ENCODE assay signal across 9 mouse cellular contexts in genomic region chr3:117494118-117494517, GRCm38 (mm10).
DNase-seq lines count a peak whose midpoint lies in the region; ATAC-seq and TF ChIP-seq lines count a peak whose summit lies in the region.
"Had no signal": no experiment of that assay in that cellular context is flagged by ENCODE, and none has a peak within 500 bp of the region (broad histone marks: within the 10 kb centered on the region; RNA-seq: fewer than 3 reads in every experiment).

No protein-coding gene starts in this region.

- no peaks in the 10 kb centered on the region for H3K36me3 ChIP-seq in neural tube, embryonic 11.5 days (ENCODE audit: control insufficient read depth, insufficient read depth, low read length)
- no peaks in the 10 kb centered on the region for H3K36me3 ChIP-seq in hindbrain, embryonic 14.5 days (replicated peaks; ENCODE audit: control insufficient read depth, insufficient read depth)
- H3K36me3 ChIP-seq: heart, embryonic 15.5 days had no signal

- no peak overlapping the region for H3K4me2 ChIP-seq in neural tube, embryonic 11.5 days (ENCODE audit: low read depth)
- H3K4me2 ChIP-seq in hindbrain, embryonic 14.5 days (replicated peaks): no peak overlapping the region
- H3K4me2 ChIP-seq: heart, embryonic 15.5 days had no signal

- H3K9me3 ChIP-seq in neural tube, embryonic 11.5 days (ENCODE audit: control insufficient read depth, low read length): no peaks in the 10 kb centered on the region
- no peaks in the 10 kb centered on the region for H3K9me3 ChIP-seq in hindbrain, embryonic 14.5 days (ENCODE audit: control insufficient read depth, low read length)
- H3K9me3 ChIP-seq: heart, embryonic 15.5 days had no signal

- H3K4me3 ChIP-seq in gastrocnemius, adult 2 months: no peak overlapping the region
- no peak overlapping the region for H3K4me3 ChIP-seq in neural tube, embryonic 11.5 days (ENCODE audit: low read depth, low read length)
- H3K4me3 ChIP-seq in hindbrain, embryonic 14.5 days (replicated peaks; ENCODE audit: low read length): no peak overlapping the region
- H3K4me3 ChIP-seq: heart, embryonic 15.5 days had no signal

- H3K27ac ChIP-seq in gastrocnemius, adult 2 months: no peak overlapping the region
- H3K27ac ChIP-seq in neural tube, embryonic 11.5 days (ENCODE audit: low read depth, low read length): no peak overlapping the region
- no peak overlapping the region for H3K27ac ChIP-seq in hindbrain, embryonic 14.5 days
- H3K27ac ChIP-seq: heart, embryonic 15.5 days had no signal

- no peaks in the 10 kb centered on the region for H3K27me3 ChIP-seq in neural tube, embryonic 11.5 days (ENCODE audit: control insufficient read depth, insufficient read depth, low read length)
- no peaks in the 10 kb centered on the region for H3K27me3 ChIP-seq in hindbrain, embryonic 14.5 days (ENCODE audit: control insufficient read depth, insufficient read depth, low read length)
- H3K27me3 ChIP-seq: heart, embryonic 15.5 days had no signal

- peak; percentile 86 for ATAC-seq in common myeloid progenitor, adult 5-6 weeks (replicated peaks; ENCODE audit: low read depth, poor library complexity, severe bottlenecking)
- no peak for ATAC-seq in neural tube, embryonic 11.5 days (ENCODE audit: insufficient read depth, low FRiP score, low TSS enrichment)
- no peak for ATAC-seq in hindbrain, embryonic 14.5 days (ENCODE audit: low FRiP score)

- intact Hi-C loops in gastrocnemius, adult 2 months (cut with DNase I): no loop called here

- H3K4me1 ChIP-seq in neural tube, embryonic 11.5 days (ENCODE audit: control insufficient read depth, insufficient read depth, low read length): no peaks in the 10 kb centered on the region
- no peaks in the 10 kb centered on the region for H3K4me1 ChIP-seq in hindbrain, embryonic 14.5 days (replicated peaks; ENCODE audit: control insufficient read depth, insufficient read depth, low read length)
- H3K4me1 ChIP-seq: heart, embryonic 15.5 days had no signal

- peak; percentile 53 for TF ChIP-seq CTCF in gastrocnemius, adult 2 months (IDR thresholded peaks at IDR 0.05)

- 68% methylated on average over 2 of the region's 2 CpGs for WGBS in neural tube, embryonic 11.5 days
- WGBS in hindbrain, embryonic 14.5 days: 75% methylated on average over 2 of the region's 2 CpGs

- no peak overlapping the region for H3K9ac ChIP-seq in neural tube, embryonic 11.5 days (ENCODE audit: low read length)
- no peak overlapping the region for H3K9ac ChIP-seq in hindbrain, embryonic 14.5 days
- H3K9ac ChIP-seq: heart, embryonic 15.5 days had no signal

- DNase-seq in gastrocnemius, adult 2 months: no peak
- no peak for DNase-seq in gastrocnemius, postnatal 25 days
- peak; percentile 42 for DNase-seq in right cerebral cortex, adult 18-20 months
- no peak for DNase-seq in right cerebral cortex, postnatal 25 days
- DNase-seq in layer of hippocampus, adult 9-11 months: peak; percentile 10
- peak; percentile 39 for DNase-seq in neural tube, embryonic 11.5 days (ENCODE audit: low spot score)
- DNase-seq in hindbrain, embryonic 14.5 days (ENCODE audit: low spot score): no peak

Comparison
In these comparisons a context has a peak if more than half of its experiments do, and no peak if none do; other contexts are left out.
1. DNase-seq: peak in right cerebral cortex, adult 18-20 months (single experiment), layer of hippocampus, adult 9-11 months (single experiment) and neural tube, embryonic 11.5 days (single experiment); none in gastrocnemius, adult 2 months (single experiment), gastrocnemius, postnatal 25 days (single experiment), right cerebral cortex, postnatal 25 days (single experiment) and hindbrain, embryonic 14.5 days (single experiment).